Mouse (Mus musculus): ENCODE measurements around the gene Cetn3. TPM values are rescaled to one million over a fixed set of nuclear protein-coding genes. Genes with fewer than 3 reads are reported as not detected.

The Cetn3 gene
- total RNA-seq, 2 experiments from 2014 or later: 24.1 to 33.9 TPM

DNA sequence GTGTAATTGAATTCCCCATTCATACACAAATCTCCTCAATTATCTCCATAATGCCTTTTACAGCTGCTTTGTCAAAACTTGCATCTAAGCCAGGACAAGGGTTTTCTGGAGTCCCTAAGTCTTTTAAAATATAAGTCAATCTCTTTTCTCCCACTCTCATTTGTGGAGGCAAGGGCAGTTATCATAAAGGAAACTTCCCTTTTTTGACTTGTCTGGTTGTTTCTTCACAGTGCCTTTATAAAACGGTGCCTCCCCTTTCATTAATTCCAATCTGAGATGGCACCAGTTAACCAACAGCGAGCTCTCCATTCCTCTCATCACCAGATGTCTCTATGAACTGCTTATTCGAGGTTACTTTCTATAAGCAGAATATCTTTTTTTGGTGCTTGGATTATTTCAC is 6.7 kb upstream of the Cetn3 start:
- no peak overlapping the region for H3K4me3 ChIP-seq
- H3K27ac ChIP-seq: no peak overlapping the region
- intact Hi-C loops (cut with DNase I): no loop called here

DNA sequence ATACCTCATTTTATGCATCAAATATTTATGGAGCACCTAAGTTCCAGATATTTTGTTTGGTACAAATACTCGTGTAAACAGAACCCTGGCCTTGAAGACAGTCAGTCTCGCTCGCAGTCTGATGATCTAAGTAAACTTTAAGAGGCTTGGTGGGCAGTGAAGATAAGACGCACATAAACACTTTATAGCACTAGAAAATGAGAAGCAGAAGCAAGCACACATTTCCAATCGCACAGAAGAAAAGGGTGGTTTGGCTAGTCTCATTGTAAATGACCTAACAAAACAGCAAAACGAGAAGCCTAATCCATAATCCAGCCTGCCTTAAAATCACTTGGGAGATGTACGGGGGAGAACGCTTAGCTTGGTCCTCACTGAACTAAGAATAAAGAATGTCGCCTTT is 402 bp upstream of the Cetn3 start:
- Histone ChIP-seq H3K27ac (peak overlapping the region; percentile 100), H3K4me3 (peak overlapping the region; percentile 84)
- TF ChIP-seq CTCF (IDR thresholded peaks at IDR 0.05): no peak
- intact Hi-C loops (cut with DNase I): loop anchor here (2.0 to 5.0 kb wide), 2 partner anchors 126 to 900 kb away; partner anchors contain the start of genes Arrdc3 and Lysmd3
- no peak for DNase-seq

More for the DNA sequence above, 6.7 kb upstream of the Cetn3 start:
- no peak for TF ChIP-seq CTCF (IDR thresholded peaks at IDR 0.05)
- no peak for DNase-seq

- peak; percentile 99 for DNase-seq
Measured at GRCm38 (mm10) chr13:81783405-81784342, 797 bp downstream of the Cetn3 start.

DNA sequence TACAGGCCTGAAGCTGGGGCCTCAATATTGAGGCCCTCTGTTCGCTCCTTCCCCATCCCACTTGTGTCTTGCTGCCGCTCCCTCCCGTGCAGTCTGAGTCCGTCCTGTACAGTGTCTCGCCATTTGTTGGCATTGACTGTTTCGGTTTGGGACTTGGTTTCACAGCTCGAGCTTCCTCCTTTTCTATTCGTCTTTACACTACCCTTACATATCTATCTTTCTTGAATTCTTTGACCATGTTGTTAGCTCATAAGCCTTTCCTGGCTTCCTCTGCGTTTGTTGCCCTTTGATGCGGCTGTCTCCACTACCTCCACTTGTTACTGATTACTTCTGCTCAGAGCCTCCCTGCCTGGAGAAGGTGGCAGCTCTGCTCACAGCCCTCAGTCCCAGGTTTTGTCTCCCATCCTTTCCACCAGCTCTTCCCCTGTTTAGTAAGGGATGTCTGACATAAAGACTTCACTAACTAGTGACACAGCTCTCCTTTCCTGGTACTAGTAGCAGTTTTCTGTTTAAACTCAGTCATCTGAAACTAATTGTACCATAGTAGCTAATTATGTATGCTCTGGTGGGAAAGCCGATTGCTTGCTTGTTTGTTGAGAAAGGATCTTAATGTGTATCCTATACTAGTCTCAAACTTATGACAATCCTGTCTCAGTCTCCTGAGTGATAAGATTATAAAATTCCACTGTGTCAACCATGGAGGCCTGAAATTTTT is 3.0 kb downstream of the Cetn3 start:
- H3K4me3 ChIP-seq: no peak overlapping the region
- no peak for TF ChIP-seq CTCF (IDR thresholded peaks at IDR 0.05)
- intact Hi-C loops (cut with DNase I): no loop called here
- H3K27ac ChIP-seq: no peak overlapping the region
- no peak for DNase-seq

More at GRCm38 (mm10) chr13:81783405-81784342, 797 bp downstream of the Cetn3 start:
- peak overlapping the region; percentile 100 for H3K27ac ChIP-seq
- intact Hi-C loops (cut with DNase I): loop anchor here (2.0 to 5.0 kb wide), 2 partner anchors 127 to 901 kb away; partner anchors contain the start of genes Arrdc3 and Lysmd3
- TF ChIP-seq CTCF (IDR thresholded peaks at IDR 0.05): no peak
- H3K4me3 ChIP-seq: peak overlapping the region; percentile 84

GRCm38 (mm10) chr13:81790160-81790559 is 7.3 kb downstream of the Cetn3 start:
- intact Hi-C loops (cut with DNase I): no loop called here
- DNase-seq: no peak
- Histone ChIP-seq H3K27ac (no peak overlapping the region), H3K4me3 (no peak overlapping the region)
- TF ChIP-seq CTCF (IDR thresholded peaks at IDR 0.05): no peak

DNA sequence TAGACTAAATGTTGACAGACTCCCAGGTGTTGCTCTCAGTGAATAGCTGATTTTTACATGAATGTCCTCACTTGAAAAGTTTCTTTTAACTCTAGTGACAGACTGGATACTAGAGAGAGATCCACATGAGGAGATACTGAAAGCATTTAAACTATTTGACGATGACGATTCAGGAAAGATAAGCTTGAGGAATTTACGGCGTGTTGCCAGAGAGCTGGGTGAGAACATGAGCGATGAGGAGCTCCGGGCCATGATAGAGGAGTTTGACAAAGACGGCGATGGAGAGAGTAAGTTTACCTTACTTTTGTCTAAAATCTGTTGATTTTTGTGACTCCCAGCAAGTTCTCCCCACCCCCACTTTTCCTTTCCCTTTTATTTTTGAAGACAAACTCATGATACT is 9.0 kb downstream of the Cetn3 start:
- Histone ChIP-seq H3K4me3 (no peak overlapping the region), H3K27ac (no peak overlapping the region)
- intact Hi-C loops (cut with DNase I): no loop called here
- TF ChIP-seq CTCF (IDR thresholded peaks at IDR 0.05): no peak
- DNase-seq: no peak

- H3K27ac ChIP-seq: no peak overlapping the region
- no peak for DNase-seq
- H3K4me3 ChIP-seq: no peak overlapping the region
- intact Hi-C loops (cut with DNase I): no loop called here
- TF ChIP-seq CTCF (IDR thresholded peaks at IDR 0.05): no peak
Measured at GRCm38 (mm10) chr13:81793850-81794249, 11.0 kb downstream of the Cetn3 start.

DNA sequence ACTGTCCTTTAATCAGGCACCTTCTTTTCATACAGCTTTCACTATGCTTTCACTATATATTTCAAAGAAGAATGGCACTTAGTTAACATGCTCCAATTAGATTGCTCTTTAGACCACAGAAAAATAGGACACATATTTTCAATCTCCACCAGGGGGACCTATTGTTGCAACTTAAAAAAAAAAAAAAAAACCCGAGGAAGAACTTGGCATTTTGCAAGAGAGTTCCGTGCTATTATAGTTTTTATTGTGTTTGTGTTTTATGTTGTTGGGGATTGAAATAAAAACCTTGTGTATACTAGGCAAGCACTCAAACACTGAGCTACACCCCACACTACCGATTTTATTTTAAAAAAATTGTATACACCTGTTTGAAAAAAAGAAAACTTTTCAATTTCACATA is 18.2 kb downstream of the Cetn3 start:
- no peak for DNase-seq
- Histone ChIP-seq H3K4me3 (no peak overlapping the region), H3K27ac (no peak overlapping the region)
- intact Hi-C loops (cut with DNase I): no loop called here
- TF ChIP-seq CTCF (IDR thresholded peaks at IDR 0.05): peak; percentile 41

GRCm38 (mm10) chr13:81803713-81804112 is 20.8 kb downstream of the Cetn3 start:
- no peak overlapping the region for H3K27ac ChIP-seq
- no peak for DNase-seq
- no peak overlapping the region for H3K4me3 ChIP-seq
- TF ChIP-seq CTCF (IDR thresholded peaks at IDR 0.05): no peak
- intact Hi-C loops (cut with DNase I): no loop called here

DNA sequence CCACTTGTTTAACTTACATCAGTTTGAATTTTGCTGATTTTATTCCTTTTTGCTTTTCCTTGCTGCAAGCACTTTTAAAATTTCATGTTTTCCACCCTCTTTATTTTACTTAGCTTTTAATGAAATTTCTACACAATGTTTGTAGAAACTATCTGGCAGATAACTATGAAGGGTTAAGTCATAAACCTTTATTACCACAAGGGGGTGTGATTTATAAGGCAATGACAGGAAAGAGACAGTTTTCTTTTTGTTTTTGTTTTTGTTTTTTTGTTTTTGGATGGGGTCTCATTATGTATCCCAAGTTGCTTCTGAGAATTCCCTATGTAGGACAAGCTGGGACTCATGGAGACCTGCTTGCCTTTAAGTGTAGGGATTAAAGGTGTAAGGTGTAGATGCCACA is 39.9 kb downstream of the Cetn3 start:
- Histone ChIP-seq H3K27ac (no peak overlapping the region), H3K4me3 (no peak overlapping the region)
- TF ChIP-seq CTCF (IDR thresholded peaks at IDR 0.05): no peak
- DNase-seq: no peak
- intact Hi-C loops (cut with DNase I): no loop called here

DNA sequence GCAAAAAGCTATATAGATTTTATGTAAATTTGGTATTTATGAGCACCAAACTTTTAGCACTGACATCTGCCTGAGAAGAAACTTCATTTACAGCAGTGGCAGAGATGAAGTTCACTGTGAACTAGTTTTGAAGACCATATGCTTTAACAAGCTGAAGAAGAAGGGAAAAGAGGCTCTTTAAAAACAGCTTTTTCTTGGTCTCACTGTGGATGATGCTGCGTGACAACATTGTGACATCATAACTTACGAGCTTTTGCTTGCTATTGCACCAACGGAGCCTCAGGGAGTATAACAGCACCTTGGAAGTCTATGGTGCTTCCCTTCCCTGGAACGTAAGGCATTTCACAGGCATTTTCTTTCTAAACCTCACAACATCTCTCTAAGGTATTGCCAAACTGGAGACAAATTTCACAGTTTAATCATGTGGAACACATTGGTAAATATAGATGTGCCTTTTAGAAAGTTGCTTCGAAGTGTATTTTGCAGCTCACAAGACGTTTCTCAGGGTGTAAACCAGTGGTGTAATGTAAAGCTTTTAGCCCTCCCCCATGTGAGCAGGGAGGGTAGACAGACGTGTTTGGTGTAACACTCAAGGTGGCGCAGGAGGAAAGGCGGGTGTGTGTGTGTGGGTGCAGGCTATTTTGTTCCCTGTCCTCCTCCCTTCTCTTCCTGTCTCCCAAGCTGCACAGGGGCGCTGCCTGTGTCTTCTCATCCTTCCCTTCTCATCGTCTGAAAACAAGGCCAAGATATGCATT is 41.9 kb downstream of the Cetn3 start:
- DNase-seq: no peak
- Histone ChIP-seq H3K27ac (no peak overlapping the region), H3K4me3 (no peak overlapping the region)
- TF ChIP-seq CTCF (IDR thresholded peaks at IDR 0.05): no peak
- intact Hi-C loops (cut with DNase I): no loop called here

GRCm38 (mm10) chr13:81828486-81828885 is 45.6 kb downstream of the Cetn3 start:
- DNase-seq: no peak
- no peak overlapping the region for H3K27ac ChIP-seq
- intact Hi-C loops (cut with DNase I): no loop called here
- no peak overlapping the region for H3K4me3 ChIP-seq
- no peak for TF ChIP-seq CTCF (IDR thresholded peaks at IDR 0.05)
